Mouse (Mus musculus) layer of hippocampus, adult 2 months (tissue): Measurements from ENCODE around the gene Cpsf4l. TPM values are rescaled to one million over a fixed set of nuclear protein-coding genes. Genes with fewer than 3 reads are reported as not detected.

ENCODE experiments used
- DNase-seq, 2 experiments: peaks; one replicate each; pipeline ENCODE4 v3.0.0; 2022; ENCODE audit warnings: low spot score in 2 of 2
- H3K27ac ChIP-seq: fragments of 200-600 bp; 2 replicates; pipeline ENCODE4 v1.8.1; 2022
- H3K4me3 ChIP-seq: fragments of 200-600 bp; 2 replicates; pipeline ENCODE4 v1.8.1; 2022; ENCODE audit warnings: mild to moderate bottlenecking
- CTCF ChIP-seq: fragments of 200-600 bp; conservative IDR thresholded peaks from 2 replicates; pipeline ENCODE4 v1.8.1; 2022; ENCODE audit warnings: antibody characterized with exemption, mild to moderate bottlenecking, moderate library complexity
- total RNA-seq, 2 experiments: library from RNA; stranded (reverse); gene quantifications; 2 replicates each; pipeline ENCODE4 v1.2.3; 2021

Cpsf4l gene
- total RNA-seq, 2 experiments from 2014 or later = not detected

GRCm38 (mm10) chr11:113710257-113710777 lies 500 bp upstream of the Cpsf4l start:
- no peak for DNase-seq
- TF ChIP-seq CTCF = no peak
- peak overlapping the region; percentile 77 for H3K27ac ChIP-seq
- H3K4me3 ChIP-seq = no peak overlapping the region; the same call in 1 of the 2 replicates

- TF ChIP-seq CTCF = no peak
- H3K27ac ChIP-seq = no peak overlapping the region; the same call in 1 of the 2 replicates
- DNase-seq = no peak
- no peak overlapping the region for H3K4me3 ChIP-seq
These were observed 545 bp downstream of the Cpsf4l start for GRCm38 (mm10) chr11:113709272-113709671.

- no peak for TF ChIP-seq CTCF
- Histone ChIP-seq H3K4me3 (no peak overlapping the region), H3K27ac (no peak overlapping the region; the same call in 1 of the 2 replicates)
- no peak for DNase-seq
These were observed 1.1 kb downstream of the Cpsf4l start for GRCm38 (mm10) chr11:113708629-113709213.

- no peak for TF ChIP-seq CTCF
- peak overlapping the region; percentile 5; the same call in 1 of the 2 replicates for H3K27ac ChIP-seq
- no peak for DNase-seq
- no peak overlapping the region for H3K4me3 ChIP-seq
These were observed 3.7 kb downstream of the Cpsf4l start for GRCm38 (mm10) chr11:113705966-113706652.

- peak; percentile 99 for TF ChIP-seq CTCF
- Histone ChIP-seq H3K27ac (peak overlapping the region; percentile 40; the same call in 1 of the 2 replicates), H3K4me3 (no peak overlapping the region)
- peak; percentile 81 to 89 for DNase-seq
These were observed 6.1 kb downstream of the Cpsf4l start for GRCm38 (mm10) chr11:113703758-113704157.

GRCm38 (mm10) chr11:113699643-113700042 lies 10.2 kb downstream of the Cpsf4l start:
- DNase-seq = no peak
- Histone ChIP-seq H3K4me3 (no peak overlapping the region), H3K27ac (no peak overlapping the region)
- no peak for TF ChIP-seq CTCF

GRCm38 (mm10) chr11:113698013-113698545 lies 11.7 kb downstream of the Cpsf4l start:
- DNase-seq = no peak
- TF ChIP-seq CTCF = no peak

GRCm38 (mm10) chr11:113697571-113697970 lies 12.2 kb downstream of the Cpsf4l start:
- H3K27ac ChIP-seq = no peak overlapping the region
- no peak overlapping the region for H3K4me3 ChIP-seq
- no peak for DNase-seq
- TF ChIP-seq CTCF = no peak

More at GRCm38 (mm10) chr11:113698013-113698545, 11.7 kb downstream of the Cpsf4l start:
- Histone ChIP-seq H3K4me3 (no peak overlapping the region), H3K27ac (no peak overlapping the region)

- DNase-seq = no peak
- Histone ChIP-seq H3K4me3 (no peak overlapping the region), H3K27ac (no peak overlapping the region)
- TF ChIP-seq CTCF = no peak
These were observed 18.0 kb downstream of the Cpsf4l start for GRCm38 (mm10) chr11:113691851-113692250.

GRCm38 (mm10) chr11:113691318-113691717 lies 18.5 kb downstream of the Cpsf4l start:
- H3K27ac ChIP-seq = 0 out of 2 replicates have a peak overlapping the region, but pooled peaks have one; percentile 69
- DNase-seq = no peak
- TF ChIP-seq CTCF = no peak
- H3K4me3 ChIP-seq = no peak overlapping the region

GRCm38 (mm10) chr11:113690506-113690905 lies 19.3 kb downstream of the Cpsf4l start:
- Histone ChIP-seq H3K4me3 (no peak overlapping the region), H3K27ac (peak overlapping the region; percentile 69)
- DNase-seq = peak; percentile 41 to 69
- no peak for TF ChIP-seq CTCF

- no peak overlapping the region for H3K4me3 ChIP-seq
- no peak overlapping the region for H3K27ac ChIP-seq
- no peak for DNase-seq
- TF ChIP-seq CTCF = no peak
These were observed 22.8 kb downstream of the Cpsf4l start for GRCm38 (mm10) chr11:113687031-113687430.

GRCm38 (mm10) chr11:113684707-113685426 lies 24.9 kb downstream of the Cpsf4l start:
- H3K4me3 ChIP-seq = peak overlapping the region; percentile 95
- H3K27ac ChIP-seq = peak overlapping the region; percentile 98
- TF ChIP-seq CTCF = no peak
- no peak for DNase-seq
